8 mouse cellular contexts compared by ENCODE assay signal in the genomic region with DNA sequence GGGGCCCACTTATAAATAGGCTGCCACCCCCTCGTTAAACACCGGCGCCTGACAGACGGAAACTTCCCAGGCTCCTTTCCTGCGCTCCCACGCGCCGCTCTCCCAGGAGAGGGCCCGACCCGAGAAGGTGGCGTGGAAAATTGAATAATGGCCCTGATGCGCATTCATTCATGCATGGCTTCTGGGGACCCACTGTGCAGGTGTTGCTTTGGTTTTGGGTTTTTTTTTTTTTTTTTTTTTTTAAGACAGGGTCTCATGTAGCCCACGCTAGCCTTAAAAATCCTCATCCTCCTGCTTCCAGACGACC. TPM values are rescaled to one million over a fixed set of nuclear protein-coding genes. Genes with fewer than 3 reads are reported as not detected.
DNase-seq lines count a peak whose midpoint lies in the region; ATAC-seq and TF ChIP-seq lines count a peak whose summit lies in the region.

No protein-coding gene starts in this region.

- H3K27ac ChIP-seq in embryonic facial prominence, embryonic 13.5 days, result no peak overlapping the region
- peak overlapping the region; percentile 78; the same call in 1 of the 2 replicates for H3K27ac ChIP-seq in hindbrain, postnatal 0 days
- H3K27ac ChIP-seq in midbrain, embryonic 14.5 days (replicated peaks; ENCODE audit: low read depth, low read length), result peak overlapping the region; percentile 62; the same call in 1 of the 2 replicates

- peaks cover 70% of the 10 kb centered on the region for H3K27me3 ChIP-seq in megakaryocyte, embryonic 14.5 days (replicated peaks)
- H3K27me3 ChIP-seq in embryonic facial prominence, embryonic 13.5 days, result peaks cover 25% of the 10 kb centered on the region
- H3K27me3 ChIP-seq in hindbrain, postnatal 0 days (ENCODE audit: insufficient read depth, low read length), result no peaks in the 10 kb centered on the region
- peaks cover 4% of the 10 kb centered on the region; the same call in 1 of the 2 replicates for H3K27me3 ChIP-seq in midbrain, embryonic 14.5 days (ENCODE audit: control insufficient read depth, insufficient read depth, low read length)

- H3K9me3 ChIP-seq in megakaryocyte, embryonic 14.5 days, result no peaks in the 10 kb centered on the region
- no peaks in the 10 kb centered on the region for H3K9me3 ChIP-seq in embryonic facial prominence, embryonic 13.5 days
- H3K9me3 ChIP-seq in hindbrain, postnatal 0 days (ENCODE audit: low read length), result no peaks in the 10 kb centered on the region
- H3K9me3 ChIP-seq in midbrain, embryonic 14.5 days (ENCODE audit: control insufficient read depth, low read length), result no peaks in the 10 kb centered on the region

- peaks cover 32% of the 10 kb centered on the region for H3K4me1 ChIP-seq in megakaryocyte, embryonic 14.5 days
- peaks cover 29% of the 10 kb centered on the region for H3K4me1 ChIP-seq in embryonic facial prominence, embryonic 13.5 days
- peaks cover 21% of the 10 kb centered on the region; the same call in 1 of the 2 replicates for H3K4me1 ChIP-seq in hindbrain, postnatal 0 days (ENCODE audit: insufficient read depth, low read length)
- H3K4me1 ChIP-seq in midbrain, embryonic 14.5 days (ENCODE audit: control insufficient read depth, insufficient read depth, low read length), result peaks cover 4% of the 10 kb centered on the region; the same call in 1 of the 2 replicates

- H3K9ac ChIP-seq in embryonic facial prominence, embryonic 13.5 days, result peak overlapping the region; percentile 80
- H3K9ac ChIP-seq in hindbrain, postnatal 0 days (replicated peaks; ENCODE audit: low read length), result peak overlapping the region; percentile 89
- H3K9ac ChIP-seq in midbrain, embryonic 14.5 days (replicated peaks; ENCODE audit: low read length), result peak overlapping the region; percentile 72

- H3K36me3 ChIP-seq in megakaryocyte, embryonic 14.5 days (replicated peaks; ENCODE audit: low read length), result no peaks in the 10 kb centered on the region
- no peaks in the 10 kb centered on the region for H3K36me3 ChIP-seq in embryonic facial prominence, embryonic 13.5 days
- no peaks in the 10 kb centered on the region for H3K36me3 ChIP-seq in hindbrain, postnatal 0 days (ENCODE audit: insufficient read depth, low read length)
- no peaks in the 10 kb centered on the region for H3K36me3 ChIP-seq in midbrain, embryonic 14.5 days (ENCODE audit: control insufficient read depth, insufficient read depth, low read length)

- no peak for TF ChIP-seq CTCF in hindbrain, postnatal 0 days (IDR thresholded peaks at IDR 0.05; ENCODE audit: low read depth)

- H3K4me2 ChIP-seq in embryonic facial prominence, embryonic 13.5 days, result peak overlapping the region; percentile 95
- peak overlapping the region; percentile 95 for H3K4me2 ChIP-seq in hindbrain, postnatal 0 days (ENCODE audit: low read depth, low read length)
- H3K4me2 ChIP-seq in midbrain, embryonic 14.5 days (ENCODE audit: low read length), result peak overlapping the region; percentile 90

- whole genome bisulfite sequencing in embryonic facial prominence, embryonic 13.5 days, result under 1% methylated on average over 14 of the region's 14 CpGs
- WGBS in hindbrain, postnatal 0 days, result 1% methylated on average over 14 of the region's 14 CpGs
- WGBS in midbrain, embryonic 14.5 days, result 0% methylated on average over 14 of the region's 14 CpGs

- no peak for ATAC-seq in megakaryocyte, adult 5-6 weeks (ENCODE audit: poor library complexity, severe bottlenecking)
- ATAC-seq in embryonic facial prominence, embryonic 13.5 days (ENCODE audit: insufficient number of reproducible peaks, insufficient read depth, low FRiP score, low TSS enrichment, low read depth), result no peak
- no peak for ATAC-seq in hindbrain, postnatal 0 days
- no peak for ATAC-seq in midbrain, embryonic 14.5 days (ENCODE audit: low FRiP score, low TSS enrichment)
- no peak for ATAC-seq in inflammation-experienced regulatory T-cells, adult 6 months

- peak overlapping the region; percentile 92 for H3K4me3 ChIP-seq in megakaryocyte, embryonic 14.5 days (replicated peaks)
- H3K4me3 ChIP-seq in embryonic facial prominence, embryonic 13.5 days, result peak overlapping the region; percentile 75
- peak overlapping the region; percentile 81 for H3K4me3 ChIP-seq in hindbrain, postnatal 0 days (ENCODE audit: low read length)
- H3K4me3 ChIP-seq in midbrain, embryonic 14.5 days (replicated peaks; ENCODE audit: low read depth, low read length), result peak overlapping the region; percentile 67

- DNase-seq in hindbrain, postnatal 0 days (ENCODE audit: low spot score), result peak; percentile 34
- no peak for DNase-seq in midbrain, embryonic 14.5 days
- DNase-seq in retina, embryonic 14.5 days (ENCODE audit: low spot score), result no peak
- no peak for DNase-seq in cerebellum, adult 11-12 months

RNA-seq across cellular contexts. Expression of gene Hip1r, which starts 0.7 kb away (rescaled TPM):
- 5.4 and 11.0 TPM in 2 replicates for polyA plus RNA-seq in megakaryocyte, embryonic 14.5 days (2012; ENCODE audit: insufficient read depth, low replicate concordance)
- 6.0 and 6.6 TPM in 2 replicates for total RNA-seq in megakaryocyte, adult 5-6 weeks (2015)
- total RNA-seq in megakaryocyte, adult 5-6 weeks (2017), result 12.1 and 13.0 TPM in 2 replicates
- 9.6 and 12.3 TPM in 2 replicates for polyA plus RNA-seq in embryonic facial prominence, embryonic 13.5 days (2015; fragmentation: Nextera tagmentation; extraction: Ambion mirVana)
- 46.9 and 65.5 TPM in 2 replicates for total RNA-seq in hindbrain, postnatal 0 days (2014; rRNA removed)
- polyA plus RNA-seq in hindbrain, postnatal 0 days (2015; fragmentation: Nextera tagmentation; extraction: Ambion mirVana), result 32.6 and 33.9 TPM in 2 replicates
- 22.5 and 24.7 TPM in 2 replicates for polyA plus RNA-seq in midbrain, embryonic 14.5 days (2014; fragmentation: Nextera tagmentation; extraction: Ambion mirVana)
- polyA plus RNA-seq in inflammation-experienced regulatory T-cells, adult 6 months (2017; shearing (Covaris generic)), result 10 to 100 TPM in 2 of 3 experiments, 1 to 10 TPM in 1; 5.9 to 20.1 (median 14.8) TPM

RNA-seq across cellular contexts. Expression of gene Ccdc62, which starts 43.7 kb away (rescaled TPM):
- polyA plus RNA-seq in megakaryocyte, embryonic 14.5 days (2012; ENCODE audit: insufficient read depth, low replicate concordance), result 2.1 TPM in 1 of 2 replicates, not detected in the other
- total RNA-seq in megakaryocyte, adult 5-6 weeks (2015), result 1.1 and 1.5 TPM in 2 replicates
- total RNA-seq in megakaryocyte, adult 5-6 weeks (2017), result 0.16 and 0.62 TPM in 2 replicates
- 8.6 and 9.5 TPM in 2 replicates for polyA plus RNA-seq in embryonic facial prominence, embryonic 13.5 days (2015; fragmentation: Nextera tagmentation; extraction: Ambion mirVana)
- 1.1 and 2.0 TPM in 2 replicates for total RNA-seq in hindbrain, postnatal 0 days (2014; rRNA removed)
- polyA plus RNA-seq in hindbrain, postnatal 0 days (2015; fragmentation: Nextera tagmentation; extraction: Ambion mirVana), result 4.8 and 5.5 TPM in 2 replicates
- polyA plus RNA-seq in midbrain, embryonic 14.5 days (2014; fragmentation: Nextera tagmentation; extraction: Ambion mirVana), result 4.3 and 4.6 TPM in 2 replicates
- polyA plus RNA-seq in inflammation-experienced regulatory T-cells, adult 6 months (2017; shearing (Covaris generic)), result 10 to 100 TPM in 1 of 3 experiments, 1 to 10 TPM in 2; 6.2 to 16.6 (median 8.1) TPM

RNA-seq across cellular contexts. Expression of gene Gm43518, which starts 46.9 kb away (rescaled TPM):
- not detected in 2 replicates for polyA plus RNA-seq in megakaryocyte, embryonic 14.5 days (2012; ENCODE audit: insufficient read depth, low replicate concordance)
- total RNA-seq in megakaryocyte, adult 5-6 weeks (2015), result not detected in 2 replicates
- 0.73 TPM in 1 of 2 replicates, not detected in the other for total RNA-seq in megakaryocyte, adult 5-6 weeks (2017)
- polyA plus RNA-seq in embryonic facial prominence, embryonic 13.5 days (2015; fragmentation: Nextera tagmentation; extraction: Ambion mirVana), result 3.9 and 4.6 TPM in 2 replicates
- total RNA-seq in hindbrain, postnatal 0 days (2014; rRNA removed), result 0.37 TPM in 1 of 2 replicates, not detected in the other
- polyA plus RNA-seq in hindbrain, postnatal 0 days (2015; fragmentation: Nextera tagmentation; extraction: Ambion mirVana), result 2.2 and 3.2 TPM in 2 replicates
- 2.0 and 2.3 TPM in 2 replicates for polyA plus RNA-seq in midbrain, embryonic 14.5 days (2014; fragmentation: Nextera tagmentation; extraction: Ambion mirVana)
- polyA plus RNA-seq in inflammation-experienced regulatory T-cells, adult 6 months (2017; shearing (Covaris generic)), result 1 to 10 TPM in 2 of 3 experiments, not detected in 1; 4.9 to 5.1 TPM

RNA-seq across cellular contexts. Expression of gene Vps37b, which starts 57.9 kb away (rescaled TPM):
- polyA plus RNA-seq in megakaryocyte, embryonic 14.5 days (2012; ENCODE audit: insufficient read depth, low replicate concordance), result 437 and 1,468 TPM in 2 replicates
- 28.9 and 29.2 TPM in 2 replicates for total RNA-seq in megakaryocyte, adult 5-6 weeks (2015)
- 29.1 and 29.9 TPM in 2 replicates for total RNA-seq in megakaryocyte, adult 5-6 weeks (2017)
- polyA plus RNA-seq in embryonic facial prominence, embryonic 13.5 days (2015; fragmentation: Nextera tagmentation; extraction: Ambion mirVana), result 39.0 and 46.0 TPM in 2 replicates
- total RNA-seq in hindbrain, postnatal 0 days (2014; rRNA removed), result 104 and 110 TPM in 2 replicates
- 94.0 and 95.1 TPM in 2 replicates for polyA plus RNA-seq in hindbrain, postnatal 0 days (2015; fragmentation: Nextera tagmentation; extraction: Ambion mirVana)
- 58.0 and 72.4 TPM in 2 replicates for polyA plus RNA-seq in midbrain, embryonic 14.5 days (2014; fragmentation: Nextera tagmentation; extraction: Ambion mirVana)
- polyA plus RNA-seq in inflammation-experienced regulatory T-cells, adult 6 months (2017; shearing (Covaris generic)), result 10 to 100 TPM; 18.4 to 21.9 (median 18.7) TPM
